Mouse (Mus musculus) CH12.LX (cell line): ENCODE data around the gene Exoc2. TPM values are rescaled to one million over a fixed set of nuclear protein-coding genes. Genes with fewer than 3 reads are reported as not detected.
A peak's percentile ranks its signal among the peaks of the same experiment; 100 is the strongest.

Source experiments
- DNase-seq: peaks from one replicate; pipeline ENCODE4 v3.0.0-alpha.2; 2013; ENCODE audit errors: extremely low read depth
- H3K27ac ChIP-seq: 2 replicates; pipeline ENCODE4 v1.5.1; 2012; ENCODE audit warnings: low read depth, mild to moderate bottlenecking, control low read depth, moderate library complexity; ENCODE audit not compliant: insufficient read depth
- H3K27me3 ChIP-seq: replicated peaks from 2 replicates; pipeline ENCODE3; 2012; ENCODE audit warnings: inconsistent platforms
- H3K36me3 ChIP-seq, 2 experiments: replicated peaks in 1 of 2; 2 replicates each; pipeline versions ENCODE3 to v1.6.1; 2012; ENCODE audit warnings: inconsistent platforms in 1 of 2, low read length in 1 of 2, mild to moderate bottlenecking in 1 of 2, mixed read lengths in 1 of 2, moderate library complexity in 1 of 2; ENCODE audit not compliant: control insufficient read depth in 1 of 2, insufficient read depth in 1 of 2
- H3K4me1 ChIP-seq, 2 experiments: 2 replicates each; pipeline ENCODE4 v1.6.1; 2012; ENCODE audit warnings: inconsistent platforms in 1 of 2, moderate library complexity in 1 of 2; ENCODE audit not compliant: insufficient read depth in 2 of 2, control insufficient read depth in 1 of 2
- H3K4me2 ChIP-seq: 2 replicates; pipeline ENCODE4 v1.6.1; 2012; ENCODE audit warnings: low read depth, mild to moderate bottlenecking, control low read depth; ENCODE audit not compliant: poor library complexity, insufficient read depth, severe bottlenecking
- H3K4me3 ChIP-seq, 3 experiments: fragments of 150-350 bp in 1 of 3; sonication (generic) in 1 of 3; replicated peaks in 1 of 3; 2 replicates each; pipeline versions ENCODE3 to v1.5.1; 2011 to 2012; ENCODE audit warnings: low read depth in 2 of 3, low read length in 2 of 3, mild to moderate bottlenecking in 2 of 3, moderate library complexity in 2 of 3, control low read depth in 1 of 3, improper control_type of control experiment in 1 of 3, inconsistent platforms in 1 of 3, mixed read lengths in 1 of 3; ENCODE audit not compliant: poor library complexity in 1 of 3
- H3K79me2 ChIP-seq: replicated peaks from 2 replicates; pipeline ENCODE4 v1.6.1; 2012; ENCODE audit warnings: mild to moderate bottlenecking, moderate library complexity; ENCODE audit not compliant: control insufficient read depth, poor library complexity, insufficient read depth, severe bottlenecking; ENCODE audit errors: extremely low read depth
- H3K9ac ChIP-seq: 2 replicates; pipeline ENCODE4 v1.6.1; 2012; ENCODE audit warnings: low read depth, mild to moderate bottlenecking, control low read depth, moderate library complexity; ENCODE audit not compliant: insufficient read depth
- H3K9me3 ChIP-seq: replicated peaks from 2 replicates; pipeline ENCODE3; 2012; ENCODE audit warnings: low read length, inconsistent platforms, mixed read lengths
- CHD2 ChIP-seq: IDR thresholded peaks from 2 replicates; pipeline ENCODE4 v1.6.1; 2011; ENCODE audit warnings: low read length, improper control_type of control experiment
- E2F4 ChIP-seq: IDR thresholded peaks from 2 replicates; pipeline ENCODE4 v1.6.1; 2011; ENCODE audit warnings: low read depth, low read length, improper control_type of control experiment; ENCODE audit not compliant: insufficient replicate concordance
- ETS1 ChIP-seq: conservative IDR thresholded peaks from 2 replicates; pipeline ENCODE4 v1.6.1; 2012; ENCODE audit warnings: low read depth, mild to moderate bottlenecking, inconsistent platforms, low read length, improper control_type of control experiment, moderate library complexity
- GABPA ChIP-seq: IDR thresholded peaks from 2 replicates; pipeline ENCODE4 v1.6.1; 2012; ENCODE audit warnings: low read depth, low read length, improper control_type of control experiment, inconsistent platforms; ENCODE audit not compliant: insufficient replicate concordance
- HCFC1 ChIP-seq: IDR thresholded peaks from 2 replicates; pipeline ENCODE4 v1.6.1; 2012; ENCODE audit warnings: low read depth, mild to moderate bottlenecking, inconsistent platforms, low read length, improper control_type of control experiment
- IRF4 ChIP-seq: IDR thresholded peaks from 2 replicates; pipeline ENCODE4 v1.6.1; 2014; ENCODE audit warnings: low read depth, mild to moderate bottlenecking, inconsistent platforms, low read length, improper control_type of control experiment
- MEF2A ChIP-seq: IDR thresholded peaks from 2 replicates; pipeline ENCODE4 v1.6.1; 2014; ENCODE audit warnings: low read depth, mild to moderate bottlenecking, inconsistent platforms, low read length, improper control_type of control experiment, borderline replicate concordance
- MXI1 ChIP-seq: IDR thresholded peaks from 2 replicates; pipeline ENCODE4 v1.6.1; 2011; ENCODE audit warnings: mild to moderate bottlenecking, low read depth, low read length, improper control_type of control experiment
- NRF1 ChIP-seq: IDR thresholded peaks from 2 replicates; pipeline ENCODE4 v1.6.1; 2014; ENCODE audit warnings: low read depth, mild to moderate bottlenecking, inconsistent platforms, low read length, improper control_type of control experiment, moderate library complexity
- PAX5 ChIP-seq: IDR thresholded peaks from 2 replicates; pipeline ENCODE4 v1.6.1; 2012; ENCODE audit warnings: low read length, inconsistent platforms, mixed read lengths
- POLR2AphosphoS2 ChIP-seq: IDR thresholded peaks from 2 replicates; pipeline ENCODE4 v1.6.1; 2011; ENCODE audit warnings: low read depth, low read length, improper control_type of control experiment
- RAD21 ChIP-seq: IDR thresholded peaks from 2 replicates; pipeline ENCODE4 v1.6.1; 2011; ENCODE audit warnings: low read depth, mild to moderate bottlenecking, low read length, improper control_type of control experiment, moderate library complexity
- RCOR1 ChIP-seq: conservative IDR thresholded peaks from 2 replicates; pipeline ENCODE4 v1.6.1; 2012; ENCODE audit warnings: low read depth, mild to moderate bottlenecking, inconsistent platforms, low read length, improper control_type of control experiment
- TBP ChIP-seq: conservative IDR thresholded peaks from 2 replicates; pipeline ENCODE4 v1.6.1; 2011; ENCODE audit warnings: low read depth, low read length, improper control_type of control experiment
- USF2 ChIP-seq: conservative IDR thresholded peaks from 2 replicates; pipeline ENCODE4 v1.6.1; 2011; ENCODE audit warnings: low read depth, low read length, improper control_type of control experiment
- ZC3H11A ChIP-seq: IDR thresholded peaks from 2 replicates; pipeline ENCODE4 v1.6.1; 2012; ENCODE audit warnings: low read depth, mild to moderate bottlenecking, inconsistent platforms, low read length, improper control_type of control experiment
- ZKSCAN1 ChIP-seq: IDR thresholded peaks from 2 replicates; pipeline ENCODE4 v1.6.1; 2012; ENCODE audit warnings: low read depth, inconsistent platforms, low read length, improper control_type of control experiment, borderline replicate concordance
- ZMIZ1 ChIP-seq: IDR thresholded peaks from 2 replicates; pipeline ENCODE4 v1.6.1; 2012; ENCODE audit warnings: low read depth, mild to moderate bottlenecking, inconsistent platforms, low read length, improper control_type of control experiment
- ZNF384 ChIP-seq: IDR thresholded peaks from 2 replicates; pipeline ENCODE4 v1.6.1; 2012; ENCODE audit warnings: low read depth, low read length, improper control_type of control experiment, inconsistent platforms
- dilution Hi-C: fragments of 300-500 bp; cut with MboI; formaldehyde crosslinking; loops from 2 replicates; pipeline ENCODE4 v1.14.3; 2020; ENCODE audit warnings: low sequenced_read_pairs; ENCODE audit not compliant: extremely low pct_unique_long_range_greater_than_20kb, extremely low pct_ligation_motif_present
- in situ Hi-C: fragments of 300-500 bp; cut with MboI; formaldehyde crosslinking; loops from 3 replicates; pipeline ENCODE4 v1.14.3; 2019; ENCODE audit warnings: low sequenced_read_pairs, low pct_ligation_motif_present, low pct_unique_long_range_greater_than_20kb, mixed read lengths
- polyA plus RNA-seq: library from polyadenylated mRNA; unstranded; fragments of >175 nt; gene quantifications from 2 replicates; pipeline ENCODE4 v1.2.1, GENCODE M21; 2012; ENCODE audit warnings: low read depth; ENCODE audit not compliant: insufficient read length
- total RNA-seq, 2 experiments: library from RNA; depleted of rRNA; stranded (reverse); fragments of 300-350 nt in 1 of 2; fragments of >200 nt in 1 of 2; gene quantifications; 2 replicates each; pipeline ENCODE4 v1.2.3; 2012 to 2014

Exoc2 gene
- total and polyA plus RNA-seq, 3 experiments: 21.1 to 33.0 (median 29.7) TPM

DNA sequence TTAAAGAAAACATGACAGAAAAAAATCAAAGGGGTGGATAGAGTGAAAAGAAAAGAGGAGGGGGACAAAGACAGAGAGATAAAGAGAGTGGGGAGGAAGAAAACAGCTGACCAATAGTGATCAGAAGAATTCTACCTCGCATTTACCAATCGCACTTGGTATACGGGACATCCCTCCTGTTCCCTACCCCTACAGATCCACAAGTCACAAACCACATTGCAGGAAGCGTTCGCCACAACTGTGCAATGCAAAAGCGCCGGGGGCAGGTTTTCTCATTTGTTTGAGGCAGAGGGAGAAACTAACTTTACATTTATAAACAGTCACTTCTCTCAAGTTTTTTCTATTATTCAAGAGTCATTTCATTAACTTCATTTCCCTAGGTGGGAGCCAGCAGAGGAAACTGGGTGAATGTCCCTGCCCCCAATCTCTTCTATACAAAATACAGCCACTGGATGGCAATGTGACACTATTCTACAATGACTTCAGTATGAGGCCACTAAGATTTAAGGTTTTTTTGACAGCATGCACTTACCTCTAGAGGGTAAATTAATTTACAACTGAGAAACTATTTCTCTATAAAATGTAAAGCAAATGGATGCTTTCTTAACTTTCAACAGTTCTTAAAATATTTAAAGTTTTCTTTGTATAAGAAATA, 72.4 kb downstream of the Exoc2 start (continued):
- TF ChIP-seq POLR2AphosphoS2: no peak
- TF ChIP-seq RAD21: peak; percentile 83
- no peak for TF ChIP-seq ETS1
- no peak for TF ChIP-seq PAX5
- no peak for TF ChIP-seq IRF4
- TF ChIP-seq, all 38 proteins: peak for 7

DNA sequence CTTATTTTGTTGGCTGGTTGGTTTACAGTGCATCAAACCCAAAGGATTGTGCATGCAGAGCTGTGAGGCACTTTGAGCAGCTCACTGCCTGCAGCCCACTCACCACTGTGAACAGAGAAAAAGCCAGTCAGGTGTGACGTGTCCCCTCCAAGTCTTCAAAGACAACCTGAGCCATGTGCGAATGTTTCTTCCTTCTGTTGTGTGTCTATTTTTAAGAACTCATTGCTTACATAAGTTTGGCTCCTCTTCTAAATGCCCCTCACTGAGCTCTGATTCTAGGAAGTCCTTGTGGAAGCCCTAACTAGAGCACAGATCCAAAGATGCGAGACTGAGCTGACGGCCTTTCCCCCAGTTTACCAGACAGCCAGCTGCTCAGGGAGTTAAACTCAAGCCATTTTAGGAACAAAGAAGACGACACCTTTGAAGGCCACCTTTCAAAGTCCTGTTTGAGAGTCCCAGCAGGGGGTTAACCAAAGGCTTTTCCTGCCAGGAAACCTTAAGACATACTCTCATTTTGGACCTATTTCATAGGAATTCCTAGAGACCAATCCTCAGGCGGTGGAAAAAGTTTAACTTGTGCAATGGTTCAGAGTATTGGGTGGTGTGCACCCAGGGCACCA, 79.8 kb downstream of the Exoc2 start:
- Histone ChIP-seq H3K27ac (no peak overlapping the region), H3K36me3 (peaks cover 20 to 63% of the 10 kb centered on the region in 2 experiments), H3K4me3 (no peak overlapping the region), H3K4me2 (no peak overlapping the region), H3K4me1 (no peaks in the 10 kb centered on the region)
- no peak for DNase-seq
- no peak for TF ChIP-seq ZNF384
- TF ChIP-seq NRF1: no peak
- TF ChIP-seq HCFC1: no peak
- no peak for TF ChIP-seq RCOR1
- TF ChIP-seq E2F4: no peak
- no peak for TF ChIP-seq ZKSCAN1
- no peak for TF ChIP-seq ZC3H11A
- TF ChIP-seq GABPA: no peak
- TF ChIP-seq TBP: no peak
- TF ChIP-seq POLR2AphosphoS2: no peak
- no peak for TF ChIP-seq MEF2A
- TF ChIP-seq ZMIZ1: no peak
- TF ChIP-seq, all 38 proteins: peak for 0
- no peaks in the 10 kb centered on the region for H3K27me3 ChIP-seq
- dilution Hi-C loops: no loop called here
- H3K9ac ChIP-seq: no peak overlapping the region
- no peaks in the 10 kb centered on the region for H3K79me2 ChIP-seq
- H3K9me3 ChIP-seq: peaks cover 2% of the 10 kb centered on the region
- in situ Hi-C loops: loop anchor here (10.0 to 25.0 kb wide), 3 partner anchors 181 to 743 kb away; partner anchors contain the start of gene Foxf2

DNA sequence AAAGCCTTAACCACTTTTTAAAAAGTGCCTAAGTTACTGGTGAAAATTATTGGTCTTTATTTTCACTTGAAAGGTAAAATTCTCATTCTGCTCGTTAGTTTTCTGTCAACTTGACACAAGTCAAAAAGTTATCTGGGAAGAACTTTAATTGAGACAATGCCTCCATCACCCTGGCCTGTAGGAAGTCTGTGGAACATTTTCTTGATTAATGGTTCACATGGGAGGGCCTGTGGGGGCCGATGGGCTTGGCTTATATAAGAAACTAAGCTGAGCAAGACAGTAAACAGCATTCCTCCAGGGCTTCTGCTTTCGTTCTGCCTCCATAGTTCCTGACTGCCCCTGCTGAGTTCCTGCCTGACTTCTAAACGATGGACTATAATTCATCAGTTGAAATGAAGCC, 81.6 kb downstream of the Exoc2 start:
- dilution Hi-C loops: no loop called here
- H3K36me3 ChIP-seq: peaks cover 15 to 53% of the 10 kb centered on the region in 2 experiments

More for the DNA sequence above, 81.6 kb downstream of the Exoc2 start:
- in situ Hi-C loops: loop anchor here (10.0 to 25.0 kb wide), 3 partner anchors 182 to 745 kb away; partner anchors contain the start of gene Foxf2
- Histone ChIP-seq H3K9ac (no peak overlapping the region), H3K79me2 (no peaks in the 10 kb centered on the region), H3K27ac (no peak overlapping the region), H3K27me3 (no peaks in the 10 kb centered on the region)
- TF ChIP-seq CHD2 (no peak), MXI1 (no peak), TBP (no peak), USF2 (no peak), ETS1 (no peak)
- TF ChIP-seq, all 38 proteins: peak for 0
- no peaks in the 10 kb centered on the region for H3K9me3 ChIP-seq
- no peak for DNase-seq
- no peak overlapping the region for H3K4me2 ChIP-seq
- H3K4me3 ChIP-seq: no peak overlapping the region
- H3K4me1 ChIP-seq: no peaks in the 10 kb centered on the region
